Mouse (Mus musculus): ENCODE measurements around the gene Pxylp1. TPM values are rescaled to one million over a fixed set of nuclear protein-coding genes. Genes with fewer than 3 reads are reported as not detected.

Pxylp1 gene
- polyA plus RNA-seq, 1 experiment from 2014 or later: 22.7 TPM

DNA sequence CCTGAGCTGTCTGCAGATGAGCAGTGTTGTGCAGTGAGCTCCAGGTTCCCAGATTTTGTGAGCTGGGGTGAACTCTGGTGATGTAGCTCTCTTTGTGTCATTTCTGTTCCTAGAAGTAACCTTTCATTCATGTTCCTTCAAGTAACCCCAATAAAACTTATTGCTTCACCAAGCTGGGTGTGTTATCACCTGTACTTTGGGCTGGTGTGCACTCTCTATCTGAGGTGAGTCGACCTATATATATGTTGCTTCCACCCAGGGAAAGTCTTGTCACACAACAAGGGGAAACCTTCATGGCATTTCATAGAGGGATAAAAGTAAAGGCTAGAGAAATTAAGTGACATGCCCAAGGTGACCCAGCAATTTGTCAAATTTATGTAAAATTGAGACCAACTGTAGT, 17.0 kb upstream of the Pxylp1 start:
- TF ChIP-seq CTCF (IDR thresholded peaks at IDR 0.05; ENCODE audit: low read depth): no peak
- H3K27ac ChIP-seq (ENCODE audit: low read depth, low read length): peak overlapping the region; percentile 54; the same call in 1 of the 2 replicates

DNA sequence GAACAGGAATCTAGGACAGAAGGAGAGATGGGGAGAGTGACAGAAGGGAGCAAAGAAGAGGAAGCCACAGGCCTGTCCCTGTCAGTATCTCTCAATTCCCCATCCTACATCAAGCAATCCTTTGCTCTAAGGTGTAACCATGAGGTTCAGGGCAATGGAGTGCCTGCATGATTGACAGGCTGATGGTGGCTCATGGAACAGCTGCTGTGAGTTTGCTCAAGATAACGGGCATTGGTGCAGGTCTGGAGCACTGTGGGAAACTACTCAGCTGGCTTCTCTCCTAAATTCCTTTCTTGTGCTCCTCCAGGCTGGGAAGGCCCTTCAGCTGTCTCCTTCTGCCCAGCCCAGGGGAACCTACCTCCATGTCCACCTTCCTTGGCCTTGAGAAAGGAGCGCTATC, 16.3 kb upstream of the Pxylp1 start:
- no peak overlapping the region for H3K4me3 ChIP-seq (ENCODE audit: low read depth, low read length)
- H3K4me2 ChIP-seq (replicated peaks; ENCODE audit: low read depth): no peak overlapping the region
- peak overlapping the region; percentile 54; the same call in 1 of the 2 replicates for H3K27ac ChIP-seq (ENCODE audit: low read depth, low read length)
- no peaks in the 10 kb centered on the region for H3K36me3 ChIP-seq (ENCODE audit: control insufficient read depth, insufficient read depth)
- 0 out of 2 replicates have a peak, but pooled peaks cover 2% of the 10 kb centered on the region for H3K4me1 ChIP-seq (replicated peaks; ENCODE audit: control insufficient read depth, insufficient read depth, low read length)
- 67% methylated on average over 2 of the region's 2 CpGs for WGBS
- TF ChIP-seq CTCF (IDR thresholded peaks at IDR 0.05; ENCODE audit: low read depth): no peak
- no peaks in the 10 kb centered on the region for H3K27me3 ChIP-seq (replicated peaks; ENCODE audit: control insufficient read depth, insufficient read depth, low read length)
- no peaks in the 10 kb centered on the region for H3K9me3 ChIP-seq (ENCODE audit: control insufficient read depth)
- ATAC-seq: no peak
- H3K9ac ChIP-seq (ENCODE audit: low read depth, low read length): no peak overlapping the region

More for the DNA sequence above, 17.0 kb upstream of the Pxylp1 start:
- Histone ChIP-seq H3K4me1 (replicated peaks; ENCODE audit: control insufficient read depth, insufficient read depth, low read length) (0 out of 2 replicates have a peak, but pooled peaks cover 2% of the 10 kb centered on the region), H3K9me3 (ENCODE audit: control insufficient read depth) (no peaks in the 10 kb centered on the region), H3K27me3 (replicated peaks; ENCODE audit: control insufficient read depth, insufficient read depth, low read length) (no peaks in the 10 kb centered on the region), H3K9ac (ENCODE audit: low read depth, low read length) (no peak overlapping the region), H3K4me2 (replicated peaks; ENCODE audit: low read depth) (no peak overlapping the region), H3K4me3 (ENCODE audit: low read depth, low read length) (no peak overlapping the region), H3K36me3 (ENCODE audit: control insufficient read depth, insufficient read depth) (no peaks in the 10 kb centered on the region)
- 24% methylated on average over 1 of the region's 1 CpGs for WGBS
- peak; percentile 86 for ATAC-seq

DNA sequence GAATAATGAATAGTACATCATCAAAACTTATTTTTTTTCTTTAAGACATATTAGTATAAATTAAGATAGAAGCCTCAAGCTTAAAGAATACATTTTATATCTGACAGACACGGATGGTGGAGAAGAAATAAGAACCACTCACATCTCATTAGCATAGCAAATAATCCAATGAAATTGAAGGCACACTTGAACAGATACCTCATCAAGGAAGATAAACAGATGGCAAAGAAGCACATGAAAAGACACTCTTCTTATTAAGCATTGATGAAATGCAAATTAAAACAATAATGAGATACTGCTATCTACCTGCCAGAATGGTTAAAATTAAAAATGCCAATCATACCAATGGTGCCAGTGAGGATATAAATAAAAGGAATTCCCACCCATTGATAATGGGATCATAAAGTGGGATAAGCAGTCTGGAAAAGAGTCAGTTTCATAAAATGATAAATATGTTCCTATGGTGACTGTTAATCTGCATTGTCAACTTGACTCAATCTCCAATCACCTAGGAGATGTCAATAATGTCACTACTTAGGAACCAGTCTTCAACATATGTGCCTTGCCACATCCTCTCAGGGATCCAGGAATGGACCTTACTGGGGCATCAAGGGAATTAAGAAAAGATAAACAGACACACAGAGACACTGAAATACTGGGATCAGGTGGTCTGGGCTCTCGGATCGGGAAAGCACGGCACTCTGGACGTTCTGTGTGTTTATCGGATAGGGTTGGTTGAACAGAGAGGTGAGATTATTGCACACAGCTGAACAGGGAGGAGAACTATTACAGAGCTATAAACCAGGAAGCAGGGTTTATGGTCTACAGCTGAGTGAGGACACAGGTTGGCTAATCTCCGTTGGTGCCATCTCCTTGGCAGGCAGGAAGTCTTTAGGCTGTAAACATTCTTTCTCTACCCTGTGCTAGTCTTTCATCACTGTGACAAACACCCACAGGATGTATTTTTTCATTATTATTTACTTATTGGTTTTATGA, 12.2 kb upstream of the Pxylp1 start:
- WGBS: 46% methylated on average over 7 of the region's 7 CpGs
- TF ChIP-seq CTCF (IDR thresholded peaks at IDR 0.05; ENCODE audit: low read depth): no peak
- ATAC-seq: peak; percentile 84

DNA sequence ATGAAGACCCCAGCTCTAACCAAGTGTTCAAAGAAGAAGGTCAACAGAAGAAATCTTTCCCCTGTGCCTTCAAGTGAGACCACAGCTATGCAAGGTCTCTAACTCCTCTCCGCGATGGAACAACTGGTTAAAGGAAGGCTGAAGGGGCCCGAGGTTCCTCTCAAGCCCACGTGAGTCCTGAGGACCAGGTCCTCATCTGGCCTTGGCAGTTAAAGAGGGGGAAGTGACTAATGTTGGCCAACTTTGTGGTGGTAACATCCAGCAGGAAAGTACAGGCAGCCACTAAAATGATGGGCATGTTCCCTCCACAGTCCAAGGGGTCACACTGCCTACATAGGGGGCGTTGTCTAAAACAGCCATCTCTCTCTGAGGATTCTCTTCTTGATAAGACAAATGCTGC, 7.2 kb upstream of the Pxylp1 start:
- Histone ChIP-seq H3K36me3 (ENCODE audit: control insufficient read depth, insufficient read depth) (no peaks in the 10 kb centered on the region), H3K4me3 (ENCODE audit: low read depth, low read length) (no peak overlapping the region), H3K4me1 (replicated peaks; ENCODE audit: control insufficient read depth, insufficient read depth, low read length) (no peaks in the 10 kb centered on the region), H3K9me3 (ENCODE audit: control insufficient read depth) (no peaks in the 10 kb centered on the region), H3K4me2 (replicated peaks; ENCODE audit: low read depth) (no peak overlapping the region), H3K27ac (ENCODE audit: low read depth, low read length) (no peak overlapping the region), H3K9ac (ENCODE audit: low read depth, low read length) (no peak overlapping the region), H3K27me3 (replicated peaks; ENCODE audit: control insufficient read depth, insufficient read depth, low read length) (no peaks in the 10 kb centered on the region)
- no peak for ATAC-seq
- WGBS: 79% methylated on average over 5 of the region's 5 CpGs
- no peak for TF ChIP-seq CTCF (IDR thresholded peaks at IDR 0.05; ENCODE audit: low read depth)

More for the DNA sequence above, 12.2 kb upstream of the Pxylp1 start:
- H3K4me1 ChIP-seq (replicated peaks; ENCODE audit: control insufficient read depth, insufficient read depth, low read length): no peaks in the 10 kb centered on the region
- no peaks in the 10 kb centered on the region for H3K27me3 ChIP-seq (replicated peaks; ENCODE audit: control insufficient read depth, insufficient read depth, low read length)
- H3K9me3 ChIP-seq (ENCODE audit: control insufficient read depth): no peaks in the 10 kb centered on the region
- no peak overlapping the region for H3K9ac ChIP-seq (ENCODE audit: low read depth, low read length)
- H3K36me3 ChIP-seq (ENCODE audit: control insufficient read depth, insufficient read depth): no peaks in the 10 kb centered on the region
- no peak overlapping the region for H3K4me2 ChIP-seq (replicated peaks; ENCODE audit: low read depth)
- H3K27ac ChIP-seq (ENCODE audit: low read depth, low read length): no peak overlapping the region
- H3K4me3 ChIP-seq (ENCODE audit: low read depth, low read length): no peak overlapping the region

DNA sequence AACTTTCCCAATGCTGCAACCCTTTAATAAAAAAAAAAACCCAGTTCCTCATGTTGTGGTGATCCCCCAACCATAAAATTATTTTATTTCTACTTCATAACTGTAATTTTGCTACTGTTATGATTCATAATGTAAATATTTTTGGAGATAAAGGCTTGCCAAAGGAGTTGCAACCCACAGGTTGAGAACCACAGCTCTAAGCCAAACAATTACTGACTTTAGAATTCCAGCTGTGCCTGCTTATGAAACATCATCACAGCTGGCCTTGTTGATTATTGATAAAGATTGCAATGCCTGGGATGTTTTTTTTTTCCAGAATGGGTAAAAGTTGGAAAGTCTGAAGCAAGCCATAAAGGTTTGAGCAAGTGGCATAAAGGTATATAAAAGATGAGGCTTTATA, 6.5 kb upstream of the Pxylp1 start:
- Histone ChIP-seq H3K36me3 (ENCODE audit: control insufficient read depth, insufficient read depth) (no peaks in the 10 kb centered on the region), H3K27ac (ENCODE audit: low read depth, low read length) (no peak overlapping the region), H3K9ac (ENCODE audit: low read depth, low read length) (no peak overlapping the region), H3K4me2 (replicated peaks; ENCODE audit: low read depth) (no peak overlapping the region), H3K4me1 (replicated peaks; ENCODE audit: control insufficient read depth, insufficient read depth, low read length) (no peaks in the 10 kb centered on the region), H3K27me3 (replicated peaks; ENCODE audit: control insufficient read depth, insufficient read depth, low read length) (no peaks in the 10 kb centered on the region), H3K4me3 (ENCODE audit: low read depth, low read length) (no peak overlapping the region), H3K9me3 (ENCODE audit: control insufficient read depth) (no peaks in the 10 kb centered on the region)
- ATAC-seq: no peak
- TF ChIP-seq CTCF (IDR thresholded peaks at IDR 0.05; ENCODE audit: low read depth): no peak

DNA sequence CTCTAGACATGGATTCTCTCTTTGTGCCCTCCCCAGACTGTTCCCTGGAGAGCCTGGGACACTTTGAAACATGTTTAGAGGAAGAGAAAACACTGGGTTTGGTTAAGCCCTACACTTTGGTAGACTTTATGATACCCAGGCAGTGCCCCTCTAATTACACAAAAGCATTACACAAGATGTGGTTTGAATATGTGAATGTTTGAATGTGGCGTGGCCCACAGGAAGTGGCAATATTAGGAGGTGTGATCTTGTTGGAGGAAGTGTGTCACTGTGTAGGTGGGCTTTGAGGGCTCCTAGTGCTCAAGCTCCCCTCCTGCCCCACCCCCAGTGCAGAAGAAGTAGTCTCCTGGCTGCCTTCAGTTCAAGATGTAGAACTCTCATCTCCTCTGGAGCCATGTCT, 4.2 kb upstream of the Pxylp1 start:
- 90% methylated on average over 1 of the region's 1 CpGs for WGBS

More for the DNA sequence above, 4.2 kb upstream of the Pxylp1 start:
- H3K27ac ChIP-seq (ENCODE audit: low read depth, low read length): no peak overlapping the region
- no peak overlapping the region for H3K9ac ChIP-seq (ENCODE audit: low read depth, low read length)
- H3K27me3 ChIP-seq (replicated peaks; ENCODE audit: control insufficient read depth, insufficient read depth, low read length): no peaks in the 10 kb centered on the region
- ATAC-seq: no peak
- H3K4me2 ChIP-seq (replicated peaks; ENCODE audit: low read depth): no peak overlapping the region
- H3K9me3 ChIP-seq (ENCODE audit: control insufficient read depth): no peaks in the 10 kb centered on the region
- 0 out of 2 replicates have a peak, but pooled peaks cover 5% of the 10 kb centered on the region for H3K4me1 ChIP-seq (replicated peaks; ENCODE audit: control insufficient read depth, insufficient read depth, low read length)
- no peak for TF ChIP-seq CTCF (IDR thresholded peaks at IDR 0.05; ENCODE audit: low read depth)
- no peaks in the 10 kb centered on the region for H3K36me3 ChIP-seq (ENCODE audit: control insufficient read depth, insufficient read depth)
- H3K4me3 ChIP-seq (ENCODE audit: low read depth, low read length): no peak overlapping the region

Data from intestine, postnatal 0 days (tissue).